Mouse (Mus musculus): Measurements from ENCODE around the gene Napepld.
"Not testable (repeated sequence)": the region's sequence is repeated elsewhere in the genome, so short reads cannot be mapped to it uniquely, and the experiment has no call there.

The Napepld gene

DNA sequence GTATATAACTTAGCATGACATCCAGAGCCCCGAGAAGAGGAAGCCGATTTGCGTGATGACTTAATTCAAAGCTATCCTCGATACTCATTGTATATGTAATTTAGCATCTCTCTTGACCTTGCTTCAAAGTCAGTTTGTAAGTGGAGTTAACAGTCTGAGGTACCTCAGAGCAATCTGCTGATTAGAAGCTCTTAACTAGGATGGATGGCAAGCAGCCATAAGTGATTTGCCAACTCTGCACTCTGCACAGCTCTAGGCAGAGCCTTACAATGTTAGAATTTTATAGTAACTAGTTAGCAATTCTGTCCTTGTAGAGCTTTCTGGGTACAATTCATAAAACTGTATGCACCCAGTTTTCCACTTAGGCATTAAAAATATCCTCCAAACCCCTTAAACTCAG, 5.3 kb upstream of the Napepld start:
- no peak for DNase-seq (ENCODE audit: low read depth in 2 of 2, low spot score in 2 of 2)

DNA sequence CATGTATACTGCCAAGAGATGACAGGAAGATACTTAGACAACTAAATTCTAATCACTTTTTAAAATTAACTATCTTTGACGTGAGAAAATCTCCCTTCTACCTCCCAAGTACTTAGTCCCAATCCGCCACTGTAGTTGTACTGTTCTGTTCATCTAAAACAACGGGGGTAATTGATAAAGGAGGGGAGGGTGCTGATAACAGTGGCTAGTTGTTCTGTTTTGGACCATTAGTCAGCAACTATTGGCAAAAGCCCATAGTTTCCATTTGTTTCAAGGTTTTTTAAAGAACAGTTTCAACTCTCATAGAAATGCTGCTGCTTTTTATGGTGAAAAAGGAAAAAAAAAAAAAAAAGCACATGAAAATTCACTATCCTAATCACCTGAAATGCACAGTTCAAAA, 2.5 kb upstream of the Napepld start:
- no peak for DNase-seq (ENCODE audit: low read depth in 2 of 2, low spot score in 2 of 2)

DNA sequence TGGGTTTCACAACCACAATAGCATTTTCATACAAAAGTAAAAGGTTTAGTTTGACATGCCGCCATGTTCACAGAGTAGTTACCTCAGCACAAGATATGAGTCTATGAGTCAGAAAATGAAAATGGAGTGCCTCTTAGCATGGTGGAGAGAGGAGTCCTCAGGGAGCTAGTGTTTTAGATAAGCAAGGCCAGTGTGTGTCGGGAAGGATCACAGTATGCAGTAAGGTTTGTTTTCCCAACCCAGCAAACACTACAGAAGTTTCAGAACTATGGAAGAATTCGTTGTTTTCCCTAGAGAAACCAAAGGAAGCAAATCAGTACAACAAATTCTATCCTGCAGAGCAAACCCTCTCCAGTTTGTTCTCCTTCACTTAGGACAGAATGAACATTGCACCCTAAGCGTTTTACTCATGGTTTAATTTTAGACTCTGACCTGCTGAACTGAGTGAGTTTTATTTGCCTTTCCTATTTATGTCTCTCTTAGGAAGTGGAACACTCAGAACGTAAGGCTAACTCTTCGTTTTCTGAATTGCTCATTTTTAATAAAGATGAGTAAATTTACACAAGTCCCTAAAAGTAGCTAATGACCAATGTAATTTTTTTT, 1.8 kb upstream of the Napepld start:
- DNase-seq (ENCODE audit: low read depth in 2 of 2, low spot score in 2 of 2), result no peak

DNA sequence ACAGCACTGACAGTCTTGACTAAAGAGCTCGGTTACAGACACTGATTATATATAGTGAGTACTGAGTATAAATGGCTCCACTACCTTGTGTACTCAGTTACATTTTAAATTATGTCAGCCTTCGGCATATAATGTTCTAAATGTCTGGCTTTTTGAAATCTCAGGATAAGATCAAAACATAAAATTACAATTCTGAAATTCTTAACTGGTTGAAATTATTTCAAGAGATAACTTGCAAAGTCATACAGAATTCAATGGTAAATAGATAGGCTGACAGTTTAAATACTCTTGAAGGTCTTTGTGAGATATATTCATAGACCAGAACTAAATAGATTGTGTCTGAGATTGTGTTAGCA, 791 bp upstream of the Napepld start:
- no peak for DNase-seq (ENCODE audit: low read depth in 2 of 2, low spot score in 2 of 2)

DNA sequence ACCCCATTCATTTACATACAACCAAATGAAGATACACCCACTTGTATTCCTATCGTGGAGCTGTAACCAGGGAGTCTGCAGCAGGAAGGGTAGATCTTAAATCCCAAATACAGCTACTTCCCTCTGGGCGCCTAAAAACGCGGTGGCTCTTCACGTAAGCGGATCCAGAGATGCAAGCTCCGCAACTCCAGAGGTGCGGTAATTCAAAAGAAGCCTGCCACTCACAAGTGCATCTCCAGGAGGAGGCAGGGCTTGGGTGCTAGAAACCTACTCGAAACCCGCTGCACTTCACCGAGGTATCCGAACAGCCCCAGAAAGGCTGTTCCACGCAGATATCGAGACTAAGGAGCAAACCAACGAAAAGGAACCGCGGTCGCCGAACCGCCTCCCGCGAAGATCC, 262 bp downstream of the Napepld start:
- no peak for DNase-seq (ENCODE audit: low read depth in 2 of 2, low spot score in 2 of 2)

DNA sequence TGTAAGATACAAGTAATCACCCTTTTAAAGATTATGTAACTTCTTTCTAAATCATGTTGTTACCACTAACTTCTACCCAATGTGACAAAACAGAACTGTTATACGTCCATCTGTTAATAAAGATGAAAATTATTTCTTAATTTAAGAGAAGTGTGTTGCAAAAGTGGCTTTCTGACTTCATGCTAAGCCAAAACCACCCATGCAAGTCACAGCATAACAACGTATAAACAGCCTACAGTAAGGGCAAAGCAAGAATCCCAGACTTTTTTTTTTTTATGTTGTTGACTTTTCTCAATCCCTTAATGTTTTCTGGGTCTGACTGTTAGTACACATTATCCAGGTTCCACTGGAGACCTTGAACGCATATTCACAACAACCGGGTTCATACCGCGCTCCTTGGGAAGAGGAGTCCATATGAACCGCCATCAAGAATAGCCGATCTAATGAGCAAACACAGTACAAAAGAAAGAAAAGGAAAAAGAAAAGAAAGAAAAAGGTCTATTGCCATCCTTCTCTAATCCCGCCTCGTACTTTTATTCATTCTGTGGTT, 849 bp downstream of the Napepld start:
- DNase-seq (ENCODE audit: low read depth in 2 of 2, low spot score in 2 of 2), result no peak

DNA sequence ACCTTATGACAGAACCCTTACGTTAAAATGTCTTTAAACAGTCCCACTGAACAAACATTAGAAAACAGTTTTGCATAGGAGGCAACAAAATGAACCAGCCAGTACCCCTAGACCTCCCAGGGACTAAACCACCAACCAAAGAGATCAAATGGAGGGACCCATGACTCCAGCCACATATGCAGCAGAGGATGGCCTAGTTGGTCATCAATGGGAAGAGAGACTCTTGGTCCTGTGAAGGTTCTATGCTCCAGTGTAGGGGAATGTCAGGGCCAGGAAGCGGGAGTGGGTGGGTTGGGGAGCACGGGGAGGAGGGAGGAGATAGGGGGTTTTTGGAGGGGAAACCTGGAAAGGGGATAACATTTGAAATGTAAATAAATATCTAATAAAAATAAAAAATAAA, 1.6 kb downstream of the Napepld start:
- not testable (repeated sequence) for DNase-seq (ENCODE audit: low read depth in 2 of 2, low spot score in 2 of 2)

DNA sequence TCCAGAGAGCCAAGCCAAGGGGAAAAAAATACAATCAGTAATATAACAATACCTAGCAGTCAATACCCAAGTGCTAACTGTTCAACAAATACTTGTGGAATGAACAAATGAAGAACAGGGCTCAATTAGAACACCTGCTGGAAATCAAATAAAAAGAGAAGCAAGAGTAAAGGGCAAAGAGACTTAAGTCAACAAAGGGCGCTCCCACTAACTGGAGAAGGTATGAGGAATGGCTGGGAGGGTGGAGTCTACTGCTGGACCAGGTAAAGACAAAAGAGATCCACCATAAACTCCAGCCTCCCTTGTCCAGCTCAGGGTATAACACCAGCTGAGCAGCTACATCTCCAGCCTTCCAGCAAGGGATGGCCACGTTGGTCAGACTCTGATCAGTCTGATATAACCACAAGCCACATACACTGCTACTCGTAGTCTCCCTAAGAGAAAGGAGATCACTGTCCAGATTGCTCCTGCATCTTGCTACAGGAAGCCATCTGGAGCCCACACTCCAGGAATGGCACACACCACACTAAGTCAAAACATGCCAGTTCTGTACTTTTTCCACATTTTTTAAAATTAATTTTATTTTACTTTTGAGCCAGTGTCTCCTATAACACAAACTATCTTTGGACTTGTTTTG, 6.2 kb downstream of the Napepld start:
- no peak for DNase-seq (ENCODE audit: low read depth in 2 of 2, low spot score in 2 of 2)

DNA sequence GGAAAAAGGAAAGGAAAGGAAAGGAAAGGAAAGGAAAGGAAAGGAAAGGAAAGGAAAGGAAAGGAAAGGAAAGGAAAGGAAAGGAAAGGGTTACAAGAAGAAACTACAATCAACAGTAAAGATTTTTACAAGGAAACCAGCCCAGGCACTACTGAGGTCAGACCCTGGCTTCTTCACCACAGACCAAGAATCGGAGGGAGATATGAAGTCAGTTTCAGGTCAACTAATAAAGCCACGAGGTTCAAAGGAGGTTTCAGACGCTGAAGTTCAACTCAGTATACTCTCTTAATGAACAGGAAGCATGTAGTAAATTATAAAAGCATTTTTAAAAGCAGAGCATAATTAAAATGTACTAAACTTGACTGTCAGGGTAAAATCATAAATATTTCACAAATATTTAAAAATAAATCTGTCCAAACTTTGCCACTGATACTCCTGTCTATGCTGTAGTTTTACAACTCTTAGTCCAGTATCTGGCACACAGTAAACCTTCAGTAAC, 7.8 kb downstream of the Napepld start:
- no peak for DNase-seq (ENCODE audit: low read depth in 2 of 2, low spot score in 2 of 2)

DNA sequence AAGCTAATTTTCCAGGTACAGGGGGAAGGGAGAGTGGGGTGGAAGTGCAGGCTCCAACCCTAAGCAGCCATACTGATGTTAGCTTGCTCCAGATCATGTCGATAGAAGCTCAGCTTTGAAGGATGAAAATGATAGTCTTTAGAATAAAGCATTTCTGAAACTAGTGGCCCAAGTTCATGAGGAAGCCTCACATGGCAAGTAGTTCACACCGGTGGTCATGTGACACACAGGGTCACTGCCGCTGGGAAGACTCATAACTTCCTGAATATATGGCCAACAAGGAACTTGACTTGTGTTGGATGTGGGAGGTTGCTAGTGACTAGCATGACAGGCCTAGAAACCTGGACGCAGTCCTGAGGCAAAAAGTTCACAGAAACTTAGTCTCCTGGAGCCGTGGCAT, 9.0 kb downstream of the Napepld start:
- no peak for DNase-seq (ENCODE audit: low read depth in 2 of 2, low spot score in 2 of 2)

DNA sequence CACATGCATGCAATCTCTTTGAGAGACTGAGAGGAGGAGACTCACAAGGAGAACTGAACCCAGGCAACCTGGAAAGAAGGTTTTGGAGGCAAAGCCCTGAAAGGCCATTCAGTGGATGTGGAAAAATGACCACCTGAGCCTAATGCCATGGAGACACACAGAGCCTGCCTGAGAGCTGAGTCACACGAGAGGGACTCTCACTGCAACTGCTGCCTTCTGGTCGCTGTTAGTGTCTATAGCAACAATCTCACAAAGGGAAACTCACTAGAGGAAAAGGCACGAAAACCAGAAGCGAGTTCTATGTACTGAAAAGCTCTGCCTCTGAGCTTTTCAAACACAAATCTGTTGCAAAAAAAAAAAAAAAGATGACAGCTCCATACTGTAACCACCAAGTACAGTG, 14.2 kb downstream of the Napepld start:
- DNase-seq (ENCODE audit: low read depth in 2 of 2, low spot score in 2 of 2), result no peak

DNA sequence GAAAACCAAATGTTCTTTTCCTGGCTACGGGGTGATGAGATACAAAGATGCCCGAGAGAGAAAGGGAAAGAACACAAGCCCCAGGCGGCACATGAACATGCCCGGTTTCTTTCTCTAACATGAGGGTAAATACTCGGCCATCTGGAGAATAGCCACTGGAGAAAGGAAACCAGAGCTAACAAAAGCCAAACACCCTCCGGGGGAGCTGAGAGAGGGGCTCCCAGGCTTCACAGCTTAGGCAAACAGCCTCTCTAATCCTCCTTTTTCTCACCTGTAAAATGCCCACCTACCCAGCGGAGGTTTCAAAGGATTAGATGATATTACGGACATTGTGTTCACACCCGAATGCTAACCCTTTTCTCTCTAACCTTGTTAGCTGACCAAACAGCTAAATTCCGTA, 16.2 kb downstream of the Napepld start:
- DNase-seq (ENCODE audit: low read depth in 2 of 2, low spot score in 2 of 2), result no peak

DNA sequence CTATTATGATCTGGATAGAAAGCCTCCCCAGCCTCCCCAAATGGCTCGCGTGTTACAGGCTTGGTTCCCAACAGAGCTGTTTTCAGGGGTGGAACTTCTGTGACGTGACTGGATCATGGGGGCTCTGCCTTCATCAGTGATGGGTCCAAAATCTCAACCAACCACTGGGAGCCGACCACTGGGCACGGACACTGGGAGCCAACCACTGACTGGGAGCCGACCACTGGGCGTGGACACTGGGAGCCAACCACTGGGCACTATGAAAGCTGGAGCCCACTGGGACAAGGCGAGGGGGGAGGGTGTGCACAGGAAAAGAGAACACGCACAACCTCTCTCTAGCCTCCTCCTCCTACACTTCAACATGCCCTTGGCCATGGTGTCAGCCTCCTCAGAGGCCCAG, 17.4 kb downstream of the Napepld start:
- no peak for DNase-seq (ENCODE audit: low read depth in 2 of 2, low spot score in 2 of 2)

DNA sequence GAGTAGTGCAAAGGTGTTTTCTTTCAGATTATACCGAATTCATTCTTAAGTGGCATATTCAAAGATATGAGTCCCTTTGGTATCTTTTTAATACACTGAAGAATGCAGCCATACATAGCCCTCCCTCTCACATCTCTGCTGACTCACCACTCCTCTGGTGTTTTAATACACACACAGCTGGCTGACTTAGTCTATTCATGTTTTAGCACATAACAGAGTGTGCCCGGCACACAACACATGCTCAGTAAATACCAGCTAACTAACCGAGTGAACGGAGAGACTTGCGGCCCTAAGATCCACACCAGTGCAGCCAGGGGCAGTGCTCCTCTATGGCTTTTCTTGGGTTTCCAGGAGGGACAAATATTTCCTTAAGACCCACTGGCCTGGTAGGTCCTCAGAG, 20.3 kb downstream of the Napepld start:
- no peak for DNase-seq (ENCODE audit: low read depth in 2 of 2, low spot score in 2 of 2)

DNA sequence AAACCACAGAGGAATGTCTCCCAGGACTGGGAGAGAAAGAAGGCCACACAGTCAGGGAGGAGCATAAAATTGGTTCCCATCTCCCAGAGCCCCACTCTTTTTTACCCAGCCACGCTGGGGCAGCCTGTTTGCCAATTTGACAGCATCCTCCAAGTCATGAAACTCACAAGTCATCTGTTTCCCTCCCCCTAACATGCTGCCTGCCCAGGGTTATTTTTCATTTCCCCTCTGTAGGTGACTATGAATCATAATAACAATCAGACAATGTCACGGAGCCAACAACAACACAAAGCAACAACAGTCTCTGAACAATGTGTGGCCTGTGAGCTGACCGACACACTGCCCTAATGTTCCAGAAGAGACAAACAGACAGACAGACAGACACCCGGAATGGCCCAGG, 21.2 kb downstream of the Napepld start:
- no peak for DNase-seq (ENCODE audit: low read depth in 2 of 2, low spot score in 2 of 2)

DNA sequence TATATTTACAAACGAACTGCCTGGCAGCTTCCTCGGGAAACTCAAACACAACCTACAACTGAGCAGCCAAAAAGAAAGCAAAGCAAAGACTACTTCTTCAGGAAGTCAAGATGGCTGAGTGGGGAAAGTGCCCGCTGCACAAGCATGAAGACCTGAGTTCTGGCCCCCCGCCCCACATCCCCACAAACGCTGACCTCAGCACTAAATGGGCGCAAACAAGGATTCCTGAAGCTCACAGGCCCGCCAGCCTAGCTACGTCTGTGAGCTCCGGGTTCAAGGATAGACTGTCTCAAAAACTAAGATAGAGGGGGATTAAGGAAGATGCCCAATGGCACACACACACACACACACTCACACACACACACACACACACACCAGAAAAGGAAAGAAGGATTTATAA, 22.8 kb downstream of the Napepld start:
- DNase-seq (ENCODE audit: low read depth in 2 of 2, low spot score in 2 of 2), result no peak

DNA sequence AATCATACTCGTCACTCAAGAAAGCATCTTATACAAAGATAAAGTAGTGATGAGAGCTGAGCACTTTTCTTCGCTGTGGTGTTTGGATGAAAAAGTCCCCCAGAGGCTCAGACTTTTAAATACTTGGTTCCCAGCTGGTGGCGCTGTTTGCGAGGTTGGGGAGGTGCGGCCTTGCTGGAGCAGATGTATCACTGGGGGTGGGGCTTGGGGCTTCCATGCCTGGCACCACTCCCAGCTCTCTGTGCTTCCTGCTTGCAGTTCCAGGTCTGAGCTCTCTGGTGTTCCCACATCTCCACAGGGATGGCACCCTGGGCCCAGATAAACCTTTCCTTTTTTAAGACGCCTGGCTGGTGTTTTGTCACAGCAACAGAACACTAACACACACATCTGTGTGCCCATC, 23.3 kb downstream of the Napepld start:
- DNase-seq (ENCODE audit: low read depth in 2 of 2, low spot score in 2 of 2), result no peak

DNA sequence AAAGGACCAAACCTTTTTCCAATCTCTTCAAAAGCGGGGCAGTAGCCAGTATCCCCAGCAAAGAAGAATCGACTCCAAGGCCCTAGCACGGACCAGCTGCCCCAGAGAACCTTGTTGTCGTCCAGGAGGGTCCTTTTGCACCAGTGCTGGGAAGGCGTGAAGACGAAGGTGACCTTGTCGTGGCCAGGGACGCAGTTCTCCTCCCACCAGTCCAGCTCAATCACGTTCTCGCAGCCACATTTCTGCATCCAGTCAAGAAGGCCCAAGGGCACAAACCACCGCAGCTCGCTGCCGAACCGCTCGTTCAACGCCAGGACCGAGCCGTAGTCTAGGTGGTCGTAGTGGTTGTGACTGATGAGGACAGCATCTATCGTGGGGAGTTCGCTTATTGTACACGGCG, 25.7 kb downstream of the Napepld start:
- no peak for DNase-seq (ENCODE audit: low read depth in 2 of 2, low spot score in 2 of 2)

DNA sequence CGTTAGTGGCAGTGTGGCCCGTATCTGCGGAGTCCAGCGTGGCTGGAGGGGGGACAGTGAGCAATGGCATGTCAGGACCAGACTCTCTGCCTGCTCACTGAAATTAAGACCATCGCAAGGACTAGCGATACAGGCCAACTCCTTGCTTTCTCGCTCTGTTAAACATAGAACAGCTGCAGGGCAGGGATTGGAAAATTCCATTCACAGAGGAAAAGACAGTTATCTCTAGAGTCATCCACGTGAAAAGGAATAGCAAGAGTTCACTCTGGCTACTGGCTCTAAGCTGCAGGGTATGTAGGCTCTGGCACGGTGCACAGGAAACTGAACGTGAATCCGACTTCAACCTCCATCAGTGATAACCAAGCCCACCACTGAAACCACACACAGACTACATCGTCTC, 26.2 kb downstream of the Napepld start:
- DNase-seq (ENCODE audit: low read depth in 2 of 2, low spot score in 2 of 2), result no peak

DNA sequence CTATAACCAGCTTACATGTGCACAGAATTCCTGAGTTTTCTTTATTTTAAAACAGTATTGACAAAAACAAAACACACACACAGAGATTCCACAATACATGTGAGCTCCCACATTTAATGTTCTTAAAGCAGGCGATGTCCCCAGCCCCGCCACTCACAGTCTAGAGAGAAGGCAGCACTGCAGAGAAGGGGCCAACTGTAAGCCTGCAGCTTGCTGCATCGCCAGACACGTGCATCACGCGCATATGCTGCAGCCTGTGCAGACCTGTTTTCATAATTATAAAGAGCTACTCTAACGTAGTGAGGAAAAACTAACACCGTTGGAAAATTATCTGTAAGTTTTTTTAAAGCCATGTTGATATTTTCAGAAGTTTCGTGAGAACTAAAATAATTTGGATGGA, 27.5 kb downstream of the Napepld start:
- DNase-seq (ENCODE audit: low read depth in 2 of 2, low spot score in 2 of 2), result no peak

DNA sequence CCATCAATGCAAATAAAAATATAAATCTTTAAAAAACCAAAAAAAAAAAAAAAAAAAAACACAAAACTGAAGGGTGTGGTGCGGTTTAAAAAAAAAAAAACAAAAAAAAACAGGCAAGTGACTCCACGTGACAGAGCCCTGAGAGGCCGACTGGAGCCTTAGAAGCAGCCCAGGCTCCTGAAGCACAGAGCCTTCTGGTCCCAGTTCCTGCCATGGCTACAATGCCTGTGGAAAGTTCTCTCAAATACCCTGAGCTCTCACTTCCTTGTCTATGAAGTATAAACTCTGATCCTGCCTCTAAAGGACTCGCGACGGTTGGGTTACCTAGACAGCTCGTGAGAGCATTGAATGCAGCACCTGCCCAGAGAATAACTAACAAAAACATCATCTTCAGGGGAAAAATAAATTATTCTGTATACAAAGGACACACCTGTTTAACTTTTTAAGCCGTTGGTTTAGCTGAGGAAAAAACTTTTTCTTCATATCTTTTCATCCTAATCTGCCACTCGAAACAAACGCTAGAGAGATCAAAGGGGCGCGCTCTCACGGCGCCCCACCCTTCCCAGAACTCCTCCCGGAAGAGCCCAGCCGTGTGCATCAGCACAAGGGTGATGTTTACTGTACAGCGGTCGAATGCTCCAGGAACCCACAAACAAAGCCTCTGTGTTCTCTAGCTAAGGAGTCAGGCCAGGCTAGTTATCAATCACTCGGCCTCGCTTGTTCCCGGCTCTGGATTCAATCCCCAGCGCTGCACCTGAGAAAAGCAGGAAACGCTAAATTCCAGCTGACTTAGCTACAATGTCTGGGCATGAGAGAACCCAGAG, 28.2 kb downstream of the Napepld start:
- peak; percentile 12 to 36 for DNase-seq (ENCODE audit: low read depth in 2 of 2, low spot score in 2 of 2)

DNA sequence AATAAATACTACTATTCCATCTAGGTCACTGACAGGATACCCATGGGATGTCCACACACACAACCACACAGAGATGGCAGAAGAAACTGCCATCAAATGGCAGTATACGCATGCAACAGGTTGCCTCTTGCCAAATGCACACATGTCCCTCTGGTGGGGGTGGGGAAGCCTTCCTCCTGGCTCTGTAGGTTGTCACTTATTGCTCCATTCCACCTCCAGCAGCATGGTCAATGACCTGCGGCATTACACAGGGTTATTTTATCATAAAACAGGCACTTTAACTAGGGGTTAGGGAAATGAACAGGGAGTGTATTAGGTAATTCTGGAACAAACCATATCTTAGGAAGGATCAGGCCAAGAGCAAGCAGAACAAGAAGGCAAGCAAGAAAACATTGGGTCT, 31.9 kb downstream of the Napepld start:
- no peak for DNase-seq (ENCODE audit: low read depth in 2 of 2, low spot score in 2 of 2)

All from CD8-positive naive resting alpha-beta T cell, adult 2 months (primary cell).